Mouse (Mus musculus): ENCODE data around the gene Dpysl4. TPM values are rescaled to one million over a fixed set of nuclear protein-coding genes. Genes with fewer than 3 reads are reported as not detected.

Dpysl4 gene
- 0.23 and 0.25 TPM in 2 replicates for polyA plus RNA-seq (2012; rRNA removed)

GRCm38 (mm10) chr7:139085629-139086194 lies at the start of gene Dpysl4:
Dpysl4 (plus strand) TSS chr7:139086001.
- TF ChIP-seq CTCF (conservative IDR thresholded peaks at IDR 0.05; ENCODE audit: insufficient read depth, insufficient read length, low read depth, low read length) (no peak), POLR2A (IDR thresholded peaks at IDR 0.05; ENCODE audit: low read depth, low read length) (no peak)
- Histone ChIP-seq H3K36me3 (ENCODE audit: control insufficient read depth, insufficient read depth, low read length) (no peaks in the 10 kb centered on the region), H3K4me3 (ENCODE audit: insufficient read depth, low read depth, low read length) (peak within 1 kb of the TSS; percentile 21; the same call in 1 of the 2 replicates), H3K27ac (ENCODE audit: insufficient read depth, low read depth, low read length) (no peak within 1 kb of the TSS), H3K4me1 (ENCODE audit: control insufficient read depth, insufficient read depth, low read length) (no peaks in the 10 kb centered on the region), H3K27me3 (replicated peaks; ENCODE audit: control insufficient read depth, insufficient read depth, low read length) (no peaks in the 10 kb centered on the region)
- DNase-seq: peak; percentile 19
- WGBS: 9% methylated on average over 32 of the region's 32 CpGs

GRCm38 (mm10) chr7:139063406-139063805 lies 22.4 kb upstream of the Dpysl4 start:
- TF ChIP-seq CTCF (conservative IDR thresholded peaks at IDR 0.05; ENCODE audit: insufficient read depth, insufficient read length, low read depth, low read length) (peak; percentile 55), POLR2A (IDR thresholded peaks at IDR 0.05; ENCODE audit: low read depth, low read length) (no peak)
- WGBS: 67% methylated on average over 4 of the region's 4 CpGs
- H3K4me1 ChIP-seq (ENCODE audit: control insufficient read depth, insufficient read depth, low read length): no peaks in the 10 kb centered on the region
- H3K27me3 ChIP-seq (replicated peaks; ENCODE audit: control insufficient read depth, insufficient read depth, low read length): no peaks in the 10 kb centered on the region
- DNase-seq: no peak
- H3K4me3 ChIP-seq (ENCODE audit: insufficient read depth, low read depth, low read length): no peak overlapping the region
- no peak overlapping the region for H3K27ac ChIP-seq (ENCODE audit: insufficient read depth, low read depth, low read length)
- no peaks in the 10 kb centered on the region for H3K36me3 ChIP-seq (ENCODE audit: control insufficient read depth, insufficient read depth, low read length)

GRCm38 (mm10) chr7:139068182-139068623 lies 17.6 kb upstream of the Dpysl4 start:
- 0% methylated on average over 2 of the region's 2 CpGs for WGBS
- H3K36me3 ChIP-seq (ENCODE audit: control insufficient read depth, insufficient read depth, low read length): no peaks in the 10 kb centered on the region
- H3K4me3 ChIP-seq (ENCODE audit: insufficient read depth, low read depth, low read length): no peak overlapping the region
- peak; percentile 49 for DNase-seq
- H3K27ac ChIP-seq (ENCODE audit: insufficient read depth, low read depth, low read length): no peak overlapping the region
- no peaks in the 10 kb centered on the region for H3K4me1 ChIP-seq (ENCODE audit: control insufficient read depth, insufficient read depth, low read length)
- no peak for TF ChIP-seq POLR2A (IDR thresholded peaks at IDR 0.05; ENCODE audit: low read depth, low read length)
- peak; percentile 76 for TF ChIP-seq CTCF (conservative IDR thresholded peaks at IDR 0.05; ENCODE audit: insufficient read depth, insufficient read length, low read depth, low read length)
- H3K27me3 ChIP-seq (replicated peaks; ENCODE audit: control insufficient read depth, insufficient read depth, low read length): no peaks in the 10 kb centered on the region

- Histone ChIP-seq H3K27me3 (replicated peaks; ENCODE audit: control insufficient read depth, insufficient read depth, low read length) (no peaks in the 10 kb centered on the region), H3K4me3 (ENCODE audit: insufficient read depth, low read depth, low read length) (no peak overlapping the region), H3K36me3 (ENCODE audit: control insufficient read depth, insufficient read depth, low read length) (no peaks in the 10 kb centered on the region), H3K4me1 (ENCODE audit: control insufficient read depth, insufficient read depth, low read length) (no peaks in the 10 kb centered on the region), H3K27ac (ENCODE audit: insufficient read depth, low read depth, low read length) (no peak overlapping the region)
- DNase-seq: no peak
- TF ChIP-seq POLR2A (IDR thresholded peaks at IDR 0.05; ENCODE audit: low read depth, low read length): no peak
- no peak for TF ChIP-seq CTCF (conservative IDR thresholded peaks at IDR 0.05; ENCODE audit: insufficient read depth, insufficient read length, low read depth, low read length)
- 39% methylated on average over 6 of the region's 6 CpGs for WGBS
These were observed 11.6 kb upstream of the Dpysl4 start for GRCm38 (mm10) chr7:139074189-139074588.

GRCm38 (mm10) chr7:139075054-139075794 lies 10.6 kb upstream of the Dpysl4 start:
- TF ChIP-seq POLR2A (IDR thresholded peaks at IDR 0.05; ENCODE audit: low read depth, low read length): no peak
- TF ChIP-seq CTCF (conservative IDR thresholded peaks at IDR 0.05; ENCODE audit: insufficient read depth, insufficient read length, low read depth, low read length): no peak
- 40% methylated on average over 14 of the region's 14 CpGs for WGBS
- Histone ChIP-seq H3K27ac (ENCODE audit: insufficient read depth, low read depth, low read length) (no peak overlapping the region), H3K4me1 (ENCODE audit: control insufficient read depth, insufficient read depth, low read length) (no peaks in the 10 kb centered on the region), H3K4me3 (ENCODE audit: insufficient read depth, low read depth, low read length) (no peak overlapping the region), H3K27me3 (replicated peaks; ENCODE audit: control insufficient read depth, insufficient read depth, low read length) (no peaks in the 10 kb centered on the region), H3K36me3 (ENCODE audit: control insufficient read depth, insufficient read depth, low read length) (no peaks in the 10 kb centered on the region)
- DNase-seq: no peak

- Histone ChIP-seq H3K36me3 (ENCODE audit: control insufficient read depth, insufficient read depth, low read length) (no peaks in the 10 kb centered on the region), H3K27me3 (replicated peaks; ENCODE audit: control insufficient read depth, insufficient read depth, low read length) (no peaks in the 10 kb centered on the region), H3K4me1 (ENCODE audit: control insufficient read depth, insufficient read depth, low read length) (no peaks in the 10 kb centered on the region), H3K4me3 (ENCODE audit: insufficient read depth, low read depth, low read length) (no peak overlapping the region), H3K27ac (ENCODE audit: insufficient read depth, low read depth, low read length) (no peak overlapping the region)
- 39% methylated on average over 7 of the region's 7 CpGs for WGBS
- DNase-seq: no peak
- TF ChIP-seq POLR2A (IDR thresholded peaks at IDR 0.05; ENCODE audit: low read depth, low read length): no peak
- no peak for TF ChIP-seq CTCF (conservative IDR thresholded peaks at IDR 0.05; ENCODE audit: insufficient read depth, insufficient read length, low read depth, low read length)
These were observed 8.5 kb upstream of the Dpysl4 start for GRCm38 (mm10) chr7:139077283-139077682.

- 54% methylated on average over 6 of the region's 6 CpGs for WGBS
- no peak overlapping the region for H3K27ac ChIP-seq (ENCODE audit: insufficient read depth, low read depth, low read length)
These were observed 7.6 kb upstream of the Dpysl4 start for GRCm38 (mm10) chr7:139078181-139078580.

More at GRCm38 (mm10) chr7:139078181-139078580, 7.6 kb upstream of the Dpysl4 start:
- Histone ChIP-seq H3K36me3 (ENCODE audit: control insufficient read depth, insufficient read depth, low read length) (no peaks in the 10 kb centered on the region), H3K4me1 (ENCODE audit: control insufficient read depth, insufficient read depth, low read length) (no peaks in the 10 kb centered on the region), H3K27me3 (replicated peaks; ENCODE audit: control insufficient read depth, insufficient read depth, low read length) (no peaks in the 10 kb centered on the region), H3K4me3 (ENCODE audit: insufficient read depth, low read depth, low read length) (no peak overlapping the region)
- DNase-seq: no peak
- TF ChIP-seq CTCF (conservative IDR thresholded peaks at IDR 0.05; ENCODE audit: insufficient read depth, insufficient read length, low read depth, low read length): no peak
